Mouse (Mus musculus): ENCODE measurements around the gene Diexf. TPM values are rescaled to one million over a fixed set of nuclear protein-coding genes. Genes with fewer than 3 reads are reported as not detected.

Gene Diexf
- polyA plus RNA-seq, 1 experiment from 2014 or later = 10.0 TPM

DNA sequence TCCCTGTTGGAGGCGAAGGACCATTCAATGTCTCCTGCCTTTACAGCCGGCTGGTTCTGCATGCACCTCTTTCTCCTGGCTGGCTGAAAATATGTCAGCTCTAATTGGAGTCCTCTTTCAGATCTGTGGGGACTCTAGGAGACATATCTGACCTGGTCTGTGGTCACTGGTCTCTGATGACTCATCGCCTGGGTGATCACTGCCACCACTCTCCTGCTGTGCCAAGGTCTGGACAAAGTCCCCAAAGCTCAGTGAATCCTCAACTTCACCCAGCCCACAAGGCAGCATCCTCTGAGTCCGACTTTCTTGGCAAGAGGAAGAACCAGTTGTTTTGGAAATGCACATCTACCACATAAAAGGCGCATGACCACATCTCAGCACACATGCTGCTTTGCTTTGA lies 27.5 kb downstream of the Diexf start:
- no peak for ATAC-seq (ENCODE audit: low FRiP score, low TSS enrichment)
- Histone ChIP-seq H3K36me3 (ENCODE audit: control insufficient read depth, insufficient read depth, low read length) (peaks cover 39% of the 10 kb centered on the region), H3K27ac (replicated peaks; ENCODE audit: low read depth, low read length) (no peak overlapping the region), H3K9ac (replicated peaks; ENCODE audit: low read length) (no peak overlapping the region), H3K4me1 (ENCODE audit: control insufficient read depth, insufficient read depth, low read length) (no peaks in the 10 kb centered on the region), H3K4me2 (ENCODE audit: low read length) (no peak overlapping the region), H3K27me3 (ENCODE audit: control insufficient read depth, insufficient read depth, low read length) (no peaks in the 10 kb centered on the region), H3K4me3 (replicated peaks; ENCODE audit: low read depth, low read length) (no peak overlapping the region), H3K9me3 (ENCODE audit: control insufficient read depth, low read length) (no peaks in the 10 kb centered on the region)
- DNase-seq = no peak
- 88% methylated on average over 5 of the region's 5 CpGs for WGBS

DNA sequence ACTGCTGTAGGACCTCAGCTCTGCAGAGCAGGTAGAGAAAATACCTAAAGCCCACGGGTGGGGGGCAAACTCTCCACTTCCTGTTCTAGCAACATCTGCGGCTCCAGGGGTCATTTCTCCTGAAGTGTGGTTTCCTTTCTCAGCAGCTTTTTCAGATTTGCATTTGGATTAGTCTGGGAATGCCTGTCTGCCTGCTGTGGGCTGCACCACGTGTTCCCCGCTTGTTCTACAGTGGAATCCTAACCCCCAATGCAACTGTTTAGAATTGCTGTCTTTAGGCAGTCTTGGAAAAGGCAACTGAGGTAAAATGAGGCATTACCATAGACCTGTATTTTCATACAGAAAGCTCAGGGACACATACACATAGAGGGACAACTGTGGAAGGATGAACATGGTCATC lies 28.0 kb downstream of the Diexf start:
- Histone ChIP-seq H3K36me3 (ENCODE audit: control insufficient read depth, insufficient read depth, low read length) (peaks cover 34% of the 10 kb centered on the region), H3K27ac (replicated peaks; ENCODE audit: low read depth, low read length) (no peak overlapping the region)
- no peak for DNase-seq

DNA sequence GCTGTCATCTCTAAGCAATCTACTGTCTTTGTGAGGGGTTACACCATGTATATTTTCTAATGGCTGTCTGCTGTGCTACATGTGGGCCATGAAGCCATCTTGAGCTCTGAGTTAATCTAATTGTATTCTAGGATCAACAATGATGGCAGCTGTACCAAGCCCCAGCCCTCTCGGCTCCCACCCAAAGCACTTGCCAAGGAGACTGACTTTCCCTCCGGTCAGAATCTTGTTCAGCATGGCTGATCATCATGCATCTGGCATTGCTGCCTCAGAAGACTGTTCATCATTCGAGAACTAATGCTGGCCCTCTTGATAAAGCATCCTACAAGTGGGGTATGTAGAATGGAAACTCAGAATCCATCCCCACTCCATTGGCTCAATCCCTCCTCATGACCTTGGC lies 31.1 kb downstream of the Diexf start:
- Histone ChIP-seq H3K27me3 (ENCODE audit: control insufficient read depth, insufficient read depth, low read length) (no peaks in the 10 kb centered on the region), H3K4me1 (ENCODE audit: control insufficient read depth, insufficient read depth, low read length) (no peaks in the 10 kb centered on the region), H3K27ac (replicated peaks; ENCODE audit: low read depth, low read length) (no peak overlapping the region), H3K9ac (replicated peaks; ENCODE audit: low read length) (no peak overlapping the region), H3K4me3 (replicated peaks; ENCODE audit: low read depth, low read length) (no peak overlapping the region), H3K4me2 (ENCODE audit: low read length) (no peak overlapping the region), H3K36me3 (ENCODE audit: control insufficient read depth, insufficient read depth, low read length) (peaks cover 5% of the 10 kb centered on the region; the same call in 1 of the 2 replicates), H3K9me3 (ENCODE audit: control insufficient read depth, low read length) (no peaks in the 10 kb centered on the region)
- DNase-seq = no peak
- ATAC-seq (ENCODE audit: low FRiP score, low TSS enrichment) = no peak
- 87% methylated on average over 3 of the region's 3 CpGs for WGBS

More for the DNA sequence above, 28.0 kb downstream of the Diexf start:
- no peaks in the 10 kb centered on the region for H3K27me3 ChIP-seq (ENCODE audit: control insufficient read depth, insufficient read depth, low read length)
- no peaks in the 10 kb centered on the region for H3K9me3 ChIP-seq (ENCODE audit: control insufficient read depth, low read length)
- ATAC-seq (ENCODE audit: low FRiP score, low TSS enrichment) = no peak
- WGBS = 51% methylated on average over 4 of the region's 4 CpGs
- no peak overlapping the region for H3K9ac ChIP-seq (replicated peaks; ENCODE audit: low read length)
- no peak overlapping the region for H3K4me3 ChIP-seq (replicated peaks; ENCODE audit: low read depth, low read length)
- no peaks in the 10 kb centered on the region for H3K4me1 ChIP-seq (ENCODE audit: control insufficient read depth, insufficient read depth, low read length)
- H3K4me2 ChIP-seq (ENCODE audit: low read length) = no peak overlapping the region

DNA sequence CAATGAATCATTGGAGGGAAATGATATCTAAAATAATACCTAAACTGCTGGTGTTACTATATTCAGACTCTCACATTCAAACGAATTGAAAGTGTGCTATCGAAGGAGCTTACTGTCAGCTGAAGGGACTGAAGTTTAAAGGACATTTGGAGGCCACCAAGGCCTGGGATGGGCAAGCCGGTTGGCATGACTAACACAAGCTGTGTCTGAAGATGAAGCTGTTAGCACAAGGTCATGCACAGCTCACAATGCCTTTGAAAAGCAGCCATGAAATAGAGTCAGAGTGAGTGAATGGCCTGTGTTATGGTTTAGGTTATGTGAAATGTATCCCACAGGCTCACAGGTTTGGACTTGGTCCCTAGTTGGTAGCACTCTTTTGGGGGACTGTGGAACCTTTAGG lies 36.5 kb downstream of the Diexf start:
- no peaks in the 10 kb centered on the region for H3K9me3 ChIP-seq (ENCODE audit: control insufficient read depth, low read length)
- no peak overlapping the region for H3K27ac ChIP-seq (replicated peaks; ENCODE audit: low read depth, low read length)
- H3K27me3 ChIP-seq (ENCODE audit: control insufficient read depth, insufficient read depth, low read length) = no peaks in the 10 kb centered on the region
- H3K4me1 ChIP-seq (ENCODE audit: control insufficient read depth, insufficient read depth, low read length) = no peaks in the 10 kb centered on the region
- H3K9ac ChIP-seq (replicated peaks; ENCODE audit: low read length) = no peak overlapping the region
- no peak overlapping the region for H3K4me3 ChIP-seq (replicated peaks; ENCODE audit: low read depth, low read length)
- no peak for DNase-seq
- ATAC-seq (ENCODE audit: low FRiP score, low TSS enrichment) = no peak
- WGBS = 91% methylated on average over 3 of the region's 3 CpGs
- no peaks in the 10 kb centered on the region for H3K36me3 ChIP-seq (ENCODE audit: control insufficient read depth, insufficient read depth, low read length)
- H3K4me2 ChIP-seq (ENCODE audit: low read length) = no peak overlapping the region

DNA sequence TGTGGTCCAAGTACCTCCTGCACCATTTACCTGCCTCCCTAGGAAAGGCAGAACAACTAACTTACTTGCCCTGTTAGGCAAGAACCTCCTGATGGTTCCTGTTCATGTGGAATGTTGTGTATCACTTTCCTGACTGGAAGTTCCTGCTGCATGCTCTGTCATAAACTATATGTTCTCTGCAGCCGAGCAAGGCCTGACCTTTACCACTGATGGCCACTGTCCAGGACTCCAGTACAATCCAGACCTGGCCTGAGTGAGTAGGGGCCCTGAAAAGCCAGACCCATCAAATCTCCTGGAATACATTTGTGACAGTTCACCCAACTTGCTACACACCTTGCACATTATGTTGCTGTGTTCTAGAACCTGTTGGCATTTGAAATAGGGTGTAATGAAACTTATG lies 37.3 kb downstream of the Diexf start:
- H3K4me2 ChIP-seq (ENCODE audit: low read length) = no peak overlapping the region
- no peak overlapping the region for H3K9ac ChIP-seq (replicated peaks; ENCODE audit: low read length)
- no peaks in the 10 kb centered on the region for H3K4me1 ChIP-seq (ENCODE audit: control insufficient read depth, insufficient read depth, low read length)
- H3K9me3 ChIP-seq (ENCODE audit: control insufficient read depth, low read length) = no peaks in the 10 kb centered on the region
- H3K27ac ChIP-seq (replicated peaks; ENCODE audit: low read depth, low read length) = no peak overlapping the region
- ATAC-seq (ENCODE audit: low FRiP score, low TSS enrichment) (no peak), DNase-seq (no peak)
- WGBS = 90% methylated on average over 1 of the region's 1 CpGs
- no peaks in the 10 kb centered on the region for H3K36me3 ChIP-seq (ENCODE audit: control insufficient read depth, insufficient read depth, low read length)
- no peaks in the 10 kb centered on the region for H3K27me3 ChIP-seq (ENCODE audit: control insufficient read depth, insufficient read depth, low read length)
- H3K4me3 ChIP-seq (replicated peaks; ENCODE audit: low read depth, low read length) = no peak overlapping the region

DNA sequence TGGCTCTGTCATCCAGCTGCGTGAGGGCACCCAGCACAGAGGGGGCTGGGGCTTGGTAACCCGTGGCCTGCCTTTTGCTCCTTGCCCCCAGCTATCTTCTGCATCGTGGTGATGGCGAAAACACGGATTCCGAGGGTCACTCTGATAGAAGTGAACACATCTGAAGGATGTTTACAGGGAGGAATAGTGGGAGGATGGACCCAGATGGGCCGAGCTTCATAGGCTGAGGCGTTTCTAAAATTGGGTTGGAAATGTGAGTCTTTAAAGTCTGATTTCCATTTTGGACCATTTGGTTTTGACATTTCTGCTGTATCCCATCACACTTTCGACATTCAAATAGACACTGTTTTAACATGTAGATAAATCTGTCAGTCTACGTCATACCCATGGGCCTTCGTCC lies 39.2 kb downstream of the Diexf start:
- no peak overlapping the region for H3K9ac ChIP-seq (replicated peaks; ENCODE audit: low read length)
- no peaks in the 10 kb centered on the region for H3K27me3 ChIP-seq (ENCODE audit: control insufficient read depth, insufficient read depth, low read length)
- peak overlapping the region; percentile 32; the same call in 1 of the 2 replicates for H3K27ac ChIP-seq (replicated peaks; ENCODE audit: low read depth, low read length)
- WGBS = 85% methylated on average over 11 of the region's 11 CpGs
- no peak overlapping the region for H3K4me2 ChIP-seq (ENCODE audit: low read length)
- H3K4me1 ChIP-seq (ENCODE audit: control insufficient read depth, insufficient read depth, low read length) = no peaks in the 10 kb centered on the region
- no peaks in the 10 kb centered on the region for H3K36me3 ChIP-seq (ENCODE audit: control insufficient read depth, insufficient read depth, low read length)
- no peak for ATAC-seq (ENCODE audit: low FRiP score, low TSS enrichment)
- no peaks in the 10 kb centered on the region for H3K9me3 ChIP-seq (ENCODE audit: control insufficient read depth, low read length)
- no peak overlapping the region for H3K4me3 ChIP-seq (replicated peaks; ENCODE audit: low read depth, low read length)
- no peak for DNase-seq

DNA sequence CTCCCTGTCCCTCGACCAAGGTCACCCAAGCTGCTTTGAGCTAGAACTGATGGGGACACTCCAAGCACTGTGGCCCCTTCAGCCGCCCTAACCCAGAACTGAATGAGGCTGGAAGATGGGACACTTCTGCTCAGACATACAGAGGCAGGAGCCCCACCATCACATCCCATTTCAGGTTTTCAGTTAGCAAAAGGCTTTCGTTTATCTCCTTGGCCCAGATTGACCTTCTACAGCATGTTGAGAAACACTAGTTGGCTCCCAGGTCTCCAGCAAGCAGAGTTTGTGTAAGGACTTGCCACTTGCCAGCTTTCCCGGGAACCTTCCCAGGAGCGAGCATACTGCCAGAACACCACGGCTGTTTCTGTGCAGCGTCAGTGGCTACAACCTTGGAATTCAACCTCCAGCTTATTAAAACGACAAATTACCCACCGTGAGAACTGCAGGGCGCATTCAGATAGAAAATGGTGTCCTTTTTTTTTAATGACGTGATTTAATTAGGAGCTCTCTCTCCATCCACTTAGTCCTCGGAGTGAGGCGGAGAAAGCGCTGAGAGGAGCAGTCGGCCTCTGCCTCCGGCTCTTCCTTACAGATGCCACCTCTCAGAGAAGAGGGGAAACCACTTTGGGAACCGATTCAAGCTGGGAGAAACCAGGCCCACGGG lies 39.7 kb downstream of the Diexf start:
- H3K4me3 ChIP-seq (replicated peaks; ENCODE audit: low read depth, low read length) = no peak overlapping the region
- DNase-seq (peak; percentile 42), ATAC-seq (ENCODE audit: low FRiP score, low TSS enrichment) (no peak)
- H3K4me2 ChIP-seq (ENCODE audit: low read length) = no peak overlapping the region
- H3K27me3 ChIP-seq (ENCODE audit: control insufficient read depth, insufficient read depth, low read length) = no peaks in the 10 kb centered on the region
- H3K4me1 ChIP-seq (ENCODE audit: control insufficient read depth, insufficient read depth, low read length) = no peaks in the 10 kb centered on the region
- no peaks in the 10 kb centered on the region for H3K9me3 ChIP-seq (ENCODE audit: control insufficient read depth, low read length)
- H3K27ac ChIP-seq (replicated peaks; ENCODE audit: low read depth, low read length) = peak overlapping the region; percentile 32; the same call in 1 of the 2 replicates
- WGBS = 69% methylated on average over 18 of the region's 18 CpGs
- no peaks in the 10 kb centered on the region for H3K36me3 ChIP-seq (ENCODE audit: control insufficient read depth, insufficient read depth, low read length)
- H3K9ac ChIP-seq (replicated peaks; ENCODE audit: low read length) = no peak overlapping the region

DNA sequence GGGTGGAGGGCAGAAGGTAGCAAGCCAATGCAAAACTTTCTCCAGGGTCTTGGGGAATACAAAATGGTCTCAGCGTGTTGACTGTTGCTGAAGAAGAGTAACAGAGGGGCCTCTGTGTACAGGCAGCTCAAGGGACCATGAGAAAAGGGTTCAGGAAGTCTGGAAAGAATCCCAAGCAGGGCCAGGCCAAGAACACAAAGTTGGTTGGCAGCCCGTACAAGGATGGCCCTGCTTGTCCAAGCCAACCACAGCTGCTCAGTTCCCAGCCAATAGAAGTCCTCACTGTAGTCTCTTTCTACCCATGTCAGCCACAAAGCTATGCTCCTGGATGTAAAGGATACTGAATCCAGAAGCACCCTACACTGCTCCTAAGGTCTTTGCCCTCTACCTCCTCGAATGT lies 40.4 kb downstream of the Diexf start:
- Histone ChIP-seq H3K27ac (replicated peaks; ENCODE audit: low read depth, low read length) (no peak overlapping the region), H3K27me3 (ENCODE audit: control insufficient read depth, insufficient read depth, low read length) (no peaks in the 10 kb centered on the region), H3K9ac (replicated peaks; ENCODE audit: low read length) (no peak overlapping the region), H3K4me1 (ENCODE audit: control insufficient read depth, insufficient read depth, low read length) (no peaks in the 10 kb centered on the region), H3K36me3 (ENCODE audit: control insufficient read depth, insufficient read depth, low read length) (no peaks in the 10 kb centered on the region), H3K4me3 (replicated peaks; ENCODE audit: low read depth, low read length) (no peak overlapping the region), H3K9me3 (ENCODE audit: control insufficient read depth, low read length) (no peaks in the 10 kb centered on the region), H3K4me2 (ENCODE audit: low read length) (no peak overlapping the region)
- no peak for DNase-seq
- WGBS = 90% methylated on average over 3 of the region's 3 CpGs
- no peak for ATAC-seq (ENCODE audit: low FRiP score, low TSS enrichment)

DNA sequence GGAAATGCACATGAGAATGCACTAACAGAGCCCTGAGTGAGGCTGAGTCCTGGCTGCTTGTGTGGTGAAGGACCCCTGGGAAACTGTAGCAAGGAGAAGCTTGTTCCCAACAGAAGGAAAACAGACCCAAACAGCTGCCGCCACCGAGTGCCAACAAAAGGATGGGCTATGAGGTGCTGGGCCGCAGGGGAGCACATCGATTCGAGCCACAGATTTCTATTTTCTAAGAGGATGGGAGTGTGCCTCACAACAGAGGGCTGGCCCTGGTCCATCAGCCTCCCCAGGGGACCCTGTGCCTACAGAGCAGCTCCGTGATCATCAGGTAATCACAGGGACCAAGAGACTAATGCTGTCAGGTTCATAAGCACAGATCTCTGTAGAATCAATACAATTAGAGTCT lies 40.9 kb downstream of the Diexf start:
- Histone ChIP-seq H3K4me2 (ENCODE audit: low read length) (no peak overlapping the region), H3K36me3 (ENCODE audit: control insufficient read depth, insufficient read depth, low read length) (no peaks in the 10 kb centered on the region), H3K27me3 (ENCODE audit: control insufficient read depth, insufficient read depth, low read length) (no peaks in the 10 kb centered on the region), H3K9ac (replicated peaks; ENCODE audit: low read length) (no peak overlapping the region), H3K4me3 (replicated peaks; ENCODE audit: low read depth, low read length) (no peak overlapping the region), H3K9me3 (ENCODE audit: control insufficient read depth, low read length) (no peaks in the 10 kb centered on the region), H3K27ac (replicated peaks; ENCODE audit: low read depth, low read length) (no peak overlapping the region), H3K4me1 (ENCODE audit: control insufficient read depth, insufficient read depth, low read length) (no peaks in the 10 kb centered on the region)
- ATAC-seq (ENCODE audit: low FRiP score, low TSS enrichment) (no peak), DNase-seq (no peak)
- 77% methylated on average over 6 of the region's 6 CpGs for WGBS
